Mouse (Mus musculus): ENCODE measurements around the gene Itpr3. TPM values are rescaled to one million over a fixed set of nuclear protein-coding genes. Genes with fewer than 3 reads are reported as not detected.

The Itpr3 gene
- polyA plus RNA-seq, 1 experiment from 2014 or later: 16.5 TPM

DNA sequence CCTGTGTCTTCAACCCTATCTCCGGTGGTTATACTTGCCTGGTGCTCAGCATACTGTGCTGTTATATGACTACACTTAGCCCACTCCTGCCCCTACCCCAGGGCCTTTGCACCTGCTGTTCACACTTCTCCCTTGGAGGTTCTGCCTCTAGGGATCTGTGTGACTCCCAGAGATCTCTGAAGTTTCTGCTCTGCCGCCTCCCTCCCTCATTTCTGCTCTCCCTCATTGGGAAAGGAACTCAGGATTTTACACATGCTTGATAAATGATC lies 15.4 kb upstream of the Itpr3 start:
- peaks cover 23% of the 10 kb centered on the region for H3K4me1 ChIP-seq (replicated peaks; ENCODE audit: control insufficient read depth, insufficient read depth, low read length)
- DNase-seq (ENCODE audit: low spot score) (no peak), ATAC-seq (replicated peaks; ENCODE audit: low FRiP score, low TSS enrichment, low read depth) (no peak)
- no peaks in the 10 kb centered on the region for H3K36me3 ChIP-seq (ENCODE audit: control insufficient read depth, insufficient read depth, low read length)
- H3K9me3 ChIP-seq (ENCODE audit: control insufficient read depth, low read length): no peaks in the 10 kb centered on the region
- WGBS: 90% methylated on average over 2 of the region's 2 CpGs
- H3K4me2 ChIP-seq (ENCODE audit: low read length): no peak overlapping the region
- H3K4me3 ChIP-seq (ENCODE audit: low read depth, low read length): no peak overlapping the region
- H3K9ac ChIP-seq (ENCODE audit: low read length): no peak overlapping the region
- H3K27ac ChIP-seq (ENCODE audit: low read depth): no peak overlapping the region
- no peaks in the 10 kb centered on the region for H3K27me3 ChIP-seq (replicated peaks; ENCODE audit: control insufficient read depth, insufficient read depth, low read length)

DNA sequence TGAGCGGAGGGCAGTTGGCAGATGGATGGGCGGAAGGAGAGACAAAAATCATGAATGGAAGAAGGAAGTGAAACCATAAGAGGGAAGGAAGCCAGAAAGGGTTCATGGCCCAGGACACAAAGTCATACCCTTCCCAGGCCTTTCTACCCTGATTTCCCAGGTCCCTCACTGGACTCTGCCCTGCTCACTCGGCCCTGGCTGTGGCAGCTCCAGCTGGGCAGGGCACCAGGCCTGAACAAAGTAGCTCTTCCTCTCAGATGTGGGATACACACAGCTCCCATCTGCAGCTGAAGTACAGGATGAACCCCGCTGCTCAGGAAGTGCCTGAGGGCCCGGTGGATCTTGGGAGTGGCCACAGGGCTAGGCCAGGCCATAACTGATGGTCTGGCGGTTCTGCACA lies 14.3 kb upstream of the Itpr3 start:
- WGBS: 68% methylated on average over 6 of the region's 6 CpGs
- H3K9ac ChIP-seq (ENCODE audit: low read length): no peak overlapping the region
- H3K27me3 ChIP-seq (replicated peaks; ENCODE audit: control insufficient read depth, insufficient read depth, low read length): no peaks in the 10 kb centered on the region
- no peaks in the 10 kb centered on the region for H3K36me3 ChIP-seq (ENCODE audit: control insufficient read depth, insufficient read depth, low read length)
- no peak overlapping the region for H3K27ac ChIP-seq (ENCODE audit: low read depth)
- H3K4me2 ChIP-seq (ENCODE audit: low read length): no peak overlapping the region
- H3K4me1 ChIP-seq (replicated peaks; ENCODE audit: control insufficient read depth, insufficient read depth, low read length): peaks cover 21% of the 10 kb centered on the region
- H3K9me3 ChIP-seq (ENCODE audit: control insufficient read depth, low read length): no peaks in the 10 kb centered on the region
- ATAC-seq (replicated peaks; ENCODE audit: low FRiP score, low TSS enrichment, low read depth) (no peak), DNase-seq (ENCODE audit: low spot score) (no peak)
- no peak overlapping the region for H3K4me3 ChIP-seq (ENCODE audit: low read depth, low read length)

DNA sequence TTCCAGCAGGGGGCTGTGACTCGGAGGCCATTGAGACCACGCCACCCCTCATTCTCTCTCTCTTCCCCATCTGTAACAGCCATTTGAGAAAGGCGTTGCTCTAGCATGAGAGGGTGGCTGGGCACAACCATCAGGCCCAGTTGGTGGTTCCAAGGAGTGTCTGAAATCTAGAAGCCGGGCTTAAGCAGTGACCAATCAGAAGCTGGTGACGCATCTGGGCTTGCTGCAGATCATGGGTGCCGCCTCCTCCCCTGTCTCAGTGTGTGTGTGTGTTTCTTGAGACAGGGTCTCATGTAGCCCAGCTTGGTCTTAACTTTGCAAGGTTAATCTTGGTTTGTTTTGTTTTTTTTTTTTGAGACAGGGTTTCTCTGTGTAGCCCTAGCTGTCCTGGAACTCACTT lies 11.9 kb upstream of the Itpr3 start:
- no peak overlapping the region for H3K9ac ChIP-seq (ENCODE audit: low read length)
- no peaks in the 10 kb centered on the region for H3K36me3 ChIP-seq (ENCODE audit: control insufficient read depth, insufficient read depth, low read length)
- H3K9me3 ChIP-seq (ENCODE audit: control insufficient read depth, low read length): no peaks in the 10 kb centered on the region
- H3K27ac ChIP-seq (ENCODE audit: low read depth): no peak overlapping the region
- ATAC-seq (replicated peaks; ENCODE audit: low FRiP score, low TSS enrichment, low read depth) (no peak), DNase-seq (ENCODE audit: low spot score) (no peak)
- no peak overlapping the region for H3K4me3 ChIP-seq (ENCODE audit: low read depth, low read length)
- no peak overlapping the region for H3K4me2 ChIP-seq (ENCODE audit: low read length)
- H3K4me1 ChIP-seq (replicated peaks; ENCODE audit: control insufficient read depth, insufficient read depth, low read length): peaks cover 14% of the 10 kb centered on the region
- H3K27me3 ChIP-seq (replicated peaks; ENCODE audit: control insufficient read depth, insufficient read depth, low read length): no peaks in the 10 kb centered on the region
- 87% methylated on average over 6 of the region's 6 CpGs for WGBS

DNA sequence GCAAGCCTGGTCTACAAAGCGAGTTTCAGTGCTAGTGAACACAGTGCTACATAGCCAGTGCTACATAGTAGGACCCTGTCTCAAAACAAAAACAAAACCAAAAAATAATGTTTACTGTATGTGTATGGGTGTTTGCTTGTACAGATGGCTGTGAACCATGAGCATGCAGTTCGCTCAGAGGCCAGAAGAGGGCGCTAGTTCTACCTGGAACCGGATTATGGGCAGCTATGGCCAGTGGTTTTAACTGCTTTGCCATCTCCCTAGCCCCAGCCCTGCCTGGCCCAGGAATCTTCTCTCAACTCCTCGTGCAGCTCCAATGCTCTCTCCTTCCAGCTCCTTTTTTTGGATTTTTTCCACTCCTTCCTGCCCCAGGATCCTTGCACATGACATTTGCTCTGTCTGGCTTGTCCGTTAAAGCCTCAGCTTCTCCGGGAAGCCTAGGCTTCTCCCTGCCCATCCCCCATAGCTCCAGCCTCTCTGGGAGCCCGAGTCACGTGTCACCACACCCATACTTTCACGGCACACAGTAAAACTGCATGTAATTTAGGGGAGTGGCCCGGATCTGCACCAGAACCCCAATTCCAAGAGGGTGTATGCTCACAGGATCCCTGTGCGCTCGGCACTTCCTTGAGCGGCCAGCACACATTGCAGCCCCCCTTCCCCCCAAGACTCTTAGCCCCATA lies 9.2 kb upstream of the Itpr3 start:
- no peaks in the 10 kb centered on the region for H3K9me3 ChIP-seq (ENCODE audit: control insufficient read depth, low read length)
- no peak for DNase-seq (ENCODE audit: low spot score)
- H3K4me2 ChIP-seq (ENCODE audit: low read length): no peak overlapping the region
- WGBS: 74% methylated on average over 14 of the region's 14 CpGs
- H3K27me3 ChIP-seq (replicated peaks; ENCODE audit: control insufficient read depth, insufficient read depth, low read length): no peaks in the 10 kb centered on the region
- no peak overlapping the region for H3K9ac ChIP-seq (ENCODE audit: low read length)
- H3K27ac ChIP-seq (ENCODE audit: low read depth): peak overlapping the region; percentile 83
- H3K36me3 ChIP-seq (ENCODE audit: control insufficient read depth, insufficient read depth, low read length): no peaks in the 10 kb centered on the region
- ATAC-seq (replicated peaks; ENCODE audit: low FRiP score, low TSS enrichment, low read depth): no peak
- H3K4me1 ChIP-seq (replicated peaks; ENCODE audit: control insufficient read depth, insufficient read depth, low read length): peaks cover 22% of the 10 kb centered on the region; the same call in 1 of the 2 replicates
- H3K4me3 ChIP-seq (ENCODE audit: low read depth, low read length): no peak overlapping the region

DNA sequence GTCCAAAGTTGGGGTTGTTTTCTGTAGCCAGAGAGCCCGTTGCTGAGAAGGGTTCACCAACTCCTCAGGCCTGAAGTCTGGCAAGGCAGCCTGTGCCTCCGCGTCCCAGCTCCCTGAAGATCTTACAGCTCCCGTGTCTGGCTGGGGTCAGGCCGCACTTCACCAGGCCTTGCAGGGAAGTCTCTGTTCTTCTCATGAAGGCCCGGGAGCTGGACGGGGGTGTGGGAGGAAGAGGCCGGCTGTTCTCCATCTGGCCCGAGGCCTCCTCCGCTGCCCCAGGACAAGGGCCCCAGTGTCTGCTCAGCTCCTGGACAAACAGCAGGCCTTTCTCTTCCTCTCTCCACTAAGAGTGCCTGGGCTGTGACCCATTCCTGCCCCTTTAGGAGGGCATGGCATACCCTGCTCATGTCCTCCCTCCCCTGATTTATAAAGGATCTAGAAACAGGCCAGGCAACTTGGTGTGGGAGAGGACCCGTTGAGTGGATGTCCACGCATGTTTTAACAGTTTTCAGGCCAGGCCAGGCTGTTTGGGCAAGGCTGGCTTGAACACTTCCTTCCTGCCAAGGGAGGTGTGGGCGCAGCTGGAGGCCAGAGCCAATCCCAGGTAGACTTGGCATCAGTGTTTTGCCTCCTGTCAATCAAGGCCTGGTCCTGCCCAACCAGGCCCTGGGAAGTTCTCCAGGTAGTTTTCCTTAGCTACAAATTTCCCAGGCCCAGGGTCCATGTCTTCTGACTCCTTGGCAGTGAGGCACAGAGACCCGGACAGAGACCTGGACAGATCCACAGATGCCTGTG lies 8.5 kb upstream of the Itpr3 start:
- Histone ChIP-seq H3K27me3 (replicated peaks; ENCODE audit: control insufficient read depth, insufficient read depth, low read length) (no peaks in the 10 kb centered on the region), H3K4me1 (replicated peaks; ENCODE audit: control insufficient read depth, insufficient read depth, low read length) (peaks cover 22% of the 10 kb centered on the region; the same call in 1 of the 2 replicates), H3K27ac (ENCODE audit: low read depth) (peak overlapping the region; percentile 83), H3K36me3 (ENCODE audit: control insufficient read depth, insufficient read depth, low read length) (no peaks in the 10 kb centered on the region), H3K9ac (ENCODE audit: low read length) (0 out of 2 replicates have a peak overlapping the region, but pooled peaks have one; percentile 21), H3K4me2 (ENCODE audit: low read length) (no peak overlapping the region), H3K9me3 (ENCODE audit: control insufficient read depth, low read length) (no peaks in the 10 kb centered on the region), H3K4me3 (ENCODE audit: low read depth, low read length) (no peak overlapping the region)
- 37% methylated on average over 14 of the region's 14 CpGs for WGBS
- DNase-seq (ENCODE audit: low spot score): no peak
- no peak for ATAC-seq (replicated peaks; ENCODE audit: low FRiP score, low TSS enrichment, low read depth)

DNA sequence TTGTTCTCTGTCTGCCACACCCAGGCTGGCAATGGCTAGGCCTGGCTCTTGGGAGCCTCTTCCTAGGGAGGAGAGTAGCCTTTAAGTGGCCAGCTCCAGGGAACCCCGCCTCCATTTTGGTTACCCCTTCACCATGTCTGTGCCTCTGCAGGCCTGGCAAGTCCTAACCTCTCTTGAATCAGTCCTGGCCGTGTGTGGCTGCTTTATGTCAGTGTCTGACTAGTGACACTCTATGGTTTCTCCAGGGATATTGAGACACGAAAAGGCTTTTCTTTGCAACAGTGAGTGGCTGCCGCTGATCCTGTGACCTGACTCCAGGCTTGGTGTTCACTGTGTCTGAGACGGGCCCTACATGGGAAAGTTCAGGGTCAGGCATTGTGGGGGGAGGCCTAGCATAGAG lies 6.3 kb upstream of the Itpr3 start:
- 0 out of 2 replicates have a peak overlapping the region, but pooled peaks have one; percentile 16 for H3K27ac ChIP-seq (ENCODE audit: low read depth)
- DNase-seq (ENCODE audit: low spot score): no peak
- H3K9ac ChIP-seq (ENCODE audit: low read length): no peak overlapping the region
- 48% methylated on average over 5 of the region's 5 CpGs for WGBS
- H3K4me2 ChIP-seq (ENCODE audit: low read length): no peak overlapping the region
- H3K36me3 ChIP-seq (ENCODE audit: control insufficient read depth, insufficient read depth, low read length): no peaks in the 10 kb centered on the region
- H3K9me3 ChIP-seq (ENCODE audit: control insufficient read depth, low read length): no peaks in the 10 kb centered on the region
- no peak for ATAC-seq (replicated peaks; ENCODE audit: low FRiP score, low TSS enrichment, low read depth)
- no peak overlapping the region for H3K4me3 ChIP-seq (ENCODE audit: low read depth, low read length)
- peaks cover 23% of the 10 kb centered on the region for H3K4me1 ChIP-seq (replicated peaks; ENCODE audit: control insufficient read depth, insufficient read depth, low read length)
- H3K27me3 ChIP-seq (replicated peaks; ENCODE audit: control insufficient read depth, insufficient read depth, low read length): no peaks in the 10 kb centered on the region

DNA sequence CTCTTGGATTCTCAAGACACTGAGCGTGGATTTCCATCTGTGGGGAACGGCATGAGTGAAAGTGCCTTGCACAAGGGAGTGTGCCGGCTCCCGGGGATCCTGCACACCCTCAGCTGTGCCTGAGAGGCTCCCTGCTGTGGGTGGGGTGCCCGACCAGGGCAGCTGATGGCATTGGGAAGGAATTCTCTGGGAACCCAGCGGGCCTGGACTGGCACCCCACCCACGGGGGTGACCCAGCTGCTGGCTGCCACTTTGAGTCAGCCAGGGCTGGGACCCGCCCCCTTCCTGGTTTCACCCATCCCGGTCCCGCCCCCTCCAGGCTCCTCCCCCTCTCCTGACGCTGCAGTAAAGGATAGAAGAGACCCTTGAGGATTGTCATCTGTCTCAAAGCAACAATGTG lies 5.6 kb upstream of the Itpr3 start:
- no peak overlapping the region for H3K27ac ChIP-seq (ENCODE audit: low read depth)
- peak overlapping the region; percentile 24 for H3K4me2 ChIP-seq (ENCODE audit: low read length)
- no peaks in the 10 kb centered on the region for H3K36me3 ChIP-seq (ENCODE audit: control insufficient read depth, insufficient read depth, low read length)
- WGBS: 33% methylated on average over 10 of the region's 11 CpGs
- DNase-seq (ENCODE audit: low spot score): no peak
- H3K4me1 ChIP-seq (replicated peaks; ENCODE audit: control insufficient read depth, insufficient read depth, low read length): peaks cover 27% of the 10 kb centered on the region
- H3K27me3 ChIP-seq (replicated peaks; ENCODE audit: control insufficient read depth, insufficient read depth, low read length): no peaks in the 10 kb centered on the region
- no peak overlapping the region for H3K9ac ChIP-seq (ENCODE audit: low read length)
- H3K9me3 ChIP-seq (ENCODE audit: control insufficient read depth, low read length): no peaks in the 10 kb centered on the region
- no peak overlapping the region for H3K4me3 ChIP-seq (ENCODE audit: low read depth, low read length)
- no peak for ATAC-seq (replicated peaks; ENCODE audit: low FRiP score, low TSS enrichment, low read depth)

DNA sequence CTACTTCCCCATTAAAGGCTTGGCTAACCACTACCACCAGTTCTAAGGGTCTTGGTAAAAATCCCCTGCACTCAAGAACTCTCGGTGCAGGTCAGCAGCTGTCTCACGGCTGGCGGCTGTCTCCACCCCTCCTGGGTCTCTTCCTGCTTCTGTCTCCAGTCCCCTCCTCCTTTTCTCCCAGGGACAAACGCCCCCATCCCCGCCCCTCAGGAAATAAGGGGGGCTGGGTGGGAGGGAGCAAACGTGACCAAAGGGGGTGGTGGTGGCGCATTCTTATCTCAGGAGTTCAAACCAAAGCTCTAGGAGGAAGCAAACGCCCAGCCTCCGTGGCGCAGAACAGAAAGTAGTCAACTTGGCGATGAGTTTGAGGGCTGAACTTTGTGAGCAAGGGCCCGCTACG lies 934 bp upstream of the Itpr3 start:
- WGBS: 0% methylated on average over 13 of the region's 13 CpGs
- peak; percentile 61; the same call in 1 of the 2 replicates for ATAC-seq (replicated peaks; ENCODE audit: low FRiP score, low TSS enrichment, low read depth)
- H3K27me3 ChIP-seq (replicated peaks; ENCODE audit: control insufficient read depth, insufficient read depth, low read length): peaks cover 8% of the 10 kb centered on the region; the same call in 1 of the 2 replicates
- H3K9me3 ChIP-seq (ENCODE audit: control insufficient read depth, low read length): no peaks in the 10 kb centered on the region
- peak; percentile 87 for DNase-seq (ENCODE audit: low spot score)
- no peaks in the 10 kb centered on the region for H3K36me3 ChIP-seq (ENCODE audit: control insufficient read depth, insufficient read depth, low read length)
- H3K4me3 ChIP-seq (ENCODE audit: low read depth, low read length): peak overlapping the region; percentile 66
- H3K27ac ChIP-seq (ENCODE audit: low read depth): peak overlapping the region; percentile 90
- H3K4me2 ChIP-seq (ENCODE audit: low read length): peak overlapping the region; percentile 94
- H3K4me1 ChIP-seq (replicated peaks; ENCODE audit: control insufficient read depth, insufficient read depth, low read length): peaks cover 19% of the 10 kb centered on the region
- H3K9ac ChIP-seq (ENCODE audit: low read length): peak overlapping the region; percentile 66

All from intestine, embryonic 14.5 days (tissue).